Mouse (Mus musculus): ENCODE measurements at regions not wholly inside any gene's neighbourhood (a gene's known extent, or its start where the extent isn't known, plus 50 kb on each side); places are given as distances from the start of the nearest gene placed in this dataset.

DNA sequence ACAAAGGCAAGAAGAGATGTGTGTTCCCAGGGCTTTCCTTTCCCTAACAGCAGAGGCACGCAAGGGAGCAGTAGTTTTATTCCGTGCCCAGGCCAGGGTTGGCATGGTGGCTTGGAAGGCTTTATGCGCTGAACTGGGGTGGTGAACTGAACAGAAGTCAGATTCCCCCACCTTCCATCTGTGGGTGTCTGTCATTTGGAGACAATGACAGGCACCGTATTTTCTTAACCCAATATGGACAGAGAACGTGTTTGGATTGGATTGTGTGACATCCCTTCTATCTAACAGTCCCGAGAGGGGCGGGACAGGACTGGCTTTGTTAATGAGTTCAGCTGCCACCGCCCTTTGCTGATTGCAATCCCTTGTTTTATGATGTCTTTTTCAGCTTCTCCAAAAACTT is 165.8 kb upstream of the Cep162 start:
- no peak overlapping the region for H3K27ac ChIP-seq (ENCODE audit: control insufficient read depth, low read depth, low read length)
- TF ChIP-seq NRF1 (IDR thresholded peaks at IDR 0.05; ENCODE audit: insufficient read depth, low read depth, low read length, poor library complexity, severe bottlenecking) (no peak), ZC3H11A (IDR thresholded peaks at IDR 0.05; ENCODE audit: low read depth, low read length) (no peak), GABPA (IDR thresholded peaks at IDR 0.05; ENCODE audit: low read depth, low read length) (no peak), MEF2A (IDR thresholded peaks at IDR 0.05; ENCODE audit: extremely low read depth, insufficient replicate concordance, low read depth, low read length, poor library complexity, severe bottlenecking) (no peak)
- no peaks in the 10 kb centered on the region for H3K36me3 ChIP-seq (ENCODE audit: control insufficient read depth in 1 of 2, insufficient read depth in 2 of 2, low read length in 2 of 2)
- DNase-seq (ENCODE audit: low read depth, low spot score) = no peak
- no peak overlapping the region for H3K9ac ChIP-seq (ENCODE audit: control insufficient read depth, low read depth, low read length, poor library complexity, severe bottlenecking)
- H3K79me2 ChIP-seq (ENCODE audit: control insufficient read depth, insufficient read depth, low read length, poor library complexity) = no peaks in the 10 kb centered on the region
- H3K4me1 ChIP-seq (ENCODE audit: control insufficient read depth in 1 of 2, insufficient read depth in 2 of 2, low read length in 2 of 2) = no peaks in the 10 kb centered on the region
- H3K4me3 ChIP-seq (ENCODE audit: control insufficient read depth in 1 of 2, insufficient read depth in 1 of 2, low read depth in 2 of 2, low read length in 2 of 2) = no peak overlapping the region
- H3K27me3 ChIP-seq (ENCODE audit: control insufficient read depth in 1 of 2, insufficient read depth in 2 of 2, low read length in 2 of 2) = no peaks in the 10 kb centered on the region
- H3K9me3 ChIP-seq (replicated peaks; ENCODE audit: insufficient read depth, low read length) = no peaks in the 10 kb centered on the region

DNA sequence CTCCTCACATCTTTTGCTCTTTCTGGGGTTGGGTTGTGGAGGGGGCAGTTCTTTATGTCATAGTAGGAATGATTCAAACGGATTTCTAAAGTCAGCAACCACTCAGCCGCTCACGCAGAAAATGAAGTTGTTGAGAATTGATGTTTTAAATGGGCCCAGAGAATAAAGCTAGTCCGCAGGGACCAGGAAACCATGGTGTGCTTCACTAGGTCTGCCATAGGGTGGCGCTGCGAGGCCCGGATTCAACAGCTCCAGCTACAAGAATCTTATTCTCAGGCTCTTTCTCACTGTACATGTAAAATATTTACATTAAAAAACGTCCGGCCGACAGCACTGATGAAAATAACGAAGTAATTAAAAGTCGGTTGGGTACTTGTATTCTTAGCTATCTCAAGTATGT is 164.0 kb upstream of the Cep162 start:
- Histone ChIP-seq H3K4me3 (ENCODE audit: control insufficient read depth in 1 of 2, insufficient read depth in 1 of 2, low read depth in 2 of 2, low read length in 2 of 2) (no peak overlapping the region), H3K36me3 (ENCODE audit: control insufficient read depth in 1 of 2, insufficient read depth in 2 of 2, low read length in 2 of 2) (no peaks in the 10 kb centered on the region), H3K27ac (ENCODE audit: control insufficient read depth, low read depth, low read length) (no peak overlapping the region), H3K9me3 (replicated peaks; ENCODE audit: insufficient read depth, low read length) (no peaks in the 10 kb centered on the region), H3K4me1 (ENCODE audit: control insufficient read depth in 1 of 2, insufficient read depth in 2 of 2, low read length in 2 of 2) (no peaks in the 10 kb centered on the region), H3K9ac (ENCODE audit: control insufficient read depth, low read depth, low read length, poor library complexity, severe bottlenecking) (no peak overlapping the region), H3K79me2 (ENCODE audit: control insufficient read depth, insufficient read depth, low read length, poor library complexity) (no peaks in the 10 kb centered on the region), H3K27me3 (ENCODE audit: control insufficient read depth in 1 of 2, insufficient read depth in 2 of 2, low read length in 2 of 2) (no peaks in the 10 kb centered on the region)
- no peak for DNase-seq (ENCODE audit: low read depth, low spot score)
- TF ChIP-seq ETS1 (IDR thresholded peaks at IDR 0.05; ENCODE audit: low read depth, low read length) = no peak
- TF ChIP-seq CTCF (IDR thresholded peaks at IDR 0.05 in 2 of 3, conservative IDR thresholded peaks at IDR 0.05 in 1 of 3; ENCODE audit: control insufficient read depth in 1 of 3, insufficient read depth in 1 of 3, low read depth in 2 of 3, low read length in 3 of 3, poor library complexity in 1 of 3, severe bottlenecking in 1 of 3) = peak in 2 of 3 experiments; percentile 5 to 39; a peak in 3 of 6 replicates

GRCm38 (mm10) chr9:87412894-87413293 is 157.6 kb upstream of the Cep162 start:
- no peak overlapping the region for H3K9ac ChIP-seq (ENCODE audit: control insufficient read depth, low read depth, low read length, poor library complexity, severe bottlenecking)
- no peak for DNase-seq (ENCODE audit: low read depth, low spot score)
- H3K4me1 ChIP-seq (ENCODE audit: control insufficient read depth in 1 of 2, insufficient read depth in 2 of 2, low read length in 2 of 2) = no peaks in the 10 kb centered on the region
- no peaks in the 10 kb centered on the region for H3K36me3 ChIP-seq (ENCODE audit: control insufficient read depth in 1 of 2, insufficient read depth in 2 of 2, low read length in 2 of 2)
- H3K4me3 ChIP-seq (ENCODE audit: control insufficient read depth in 1 of 2, insufficient read depth in 1 of 2, low read depth in 2 of 2, low read length in 2 of 2) = no peak overlapping the region
- H3K27ac ChIP-seq (ENCODE audit: control insufficient read depth, low read depth, low read length) = no peak overlapping the region
- TF ChIP-seq ZMIZ1 (IDR thresholded peaks at IDR 0.05; ENCODE audit: low read depth, low read length) (no peak), GATA1 (IDR thresholded peaks at IDR 0.05; ENCODE audit: low read depth, low read length) (no peak), UBTF (IDR thresholded peaks at IDR 0.05; ENCODE audit: borderline replicate concordance, insufficient read depth, low read depth, low read length) (no peak), MAX (IDR thresholded peaks at IDR 0.05; ENCODE audit: low read length) (no peak), USF1 (IDR thresholded peaks at IDR 0.05; ENCODE audit: low read depth, low read length) (no peak), BHLHE40 (IDR thresholded peaks at IDR 0.05; ENCODE audit: borderline replicate concordance, low read depth, low read length) (no peak), ZC3H11A (IDR thresholded peaks at IDR 0.05; ENCODE audit: low read depth, low read length) (no peak), KAT2A (conservative IDR thresholded peaks at IDR 0.05; ENCODE audit: low read depth, low read length) (no peak), NRF1 (IDR thresholded peaks at IDR 0.05; ENCODE audit: insufficient read depth, low read depth, low read length, poor library complexity, severe bottlenecking) (no peak), SMC3 (IDR thresholded peaks at IDR 0.05; ENCODE audit: low read depth, low read length) (no peak), TCF12 (IDR thresholded peaks at IDR 0.05; ENCODE audit: low read depth, low read length) (no peak), MAZ (IDR thresholded peaks at IDR 0.05; ENCODE audit: low read depth, low read length) (no peak), MXI1 (IDR thresholded peaks at IDR 0.05; ENCODE audit: low read depth, low read length) (no peak), CHD1 (IDR thresholded peaks at IDR 0.05; ENCODE audit: low read depth, low read length) (no peak)
- H3K9me3 ChIP-seq (replicated peaks; ENCODE audit: insufficient read depth, low read length) = no peaks in the 10 kb centered on the region
- no peaks in the 10 kb centered on the region for H3K27me3 ChIP-seq (ENCODE audit: control insufficient read depth in 1 of 2, insufficient read depth in 2 of 2, low read length in 2 of 2)
- no peaks in the 10 kb centered on the region for H3K79me2 ChIP-seq (ENCODE audit: control insufficient read depth, insufficient read depth, low read length, poor library complexity)
